Mouse (Mus musculus) midbrain, postnatal 0 days (tissue): ENCODE results near the gene Hal. TPM values are rescaled to one million over a fixed set of nuclear protein-coding genes. Genes with fewer than 3 reads are reported as not detected.

Experiments
- ATAC-seq: fragments of 200-750 bp; cut with Nextera tagmentation; 2 replicates; pipeline ENCODE4 v1.8.0; 2017; ENCODE audit warnings: moderate number of reproducible peaks, mild to moderate bottlenecking, moderate TSS enrichment, moderate library complexity; ENCODE audit not compliant: low FRiP score
- DNase-seq: peaks from one replicate; pipeline ENCODE4 v3.0.0-alpha.2; 2015; ENCODE audit warnings: low spot score
- H3K27ac ChIP-seq: fragments of 300-500 bp; sonication (generic); 2 replicates; pipeline ENCODE4 v1.5.1; 2014; ENCODE audit warnings: low read depth, mild to moderate bottlenecking, low read length, mixed read lengths
- H3K27me3 ChIP-seq: fragments of 300-500 bp; sonication (generic); 2 replicates; pipeline ENCODE4 v1.6.1; 2014; ENCODE audit warnings: low read length, control low read depth, mixed read lengths; ENCODE audit not compliant: insufficient read depth
- H3K36me3 ChIP-seq: fragments of 300-500 bp; sonication (generic); 2 replicates; pipeline ENCODE4 v1.6.1; 2014; ENCODE audit warnings: low read length, control low read depth, mixed read lengths; ENCODE audit not compliant: insufficient read depth
- H3K4me1 ChIP-seq: fragments of 300-500 bp; sonication (generic); 2 replicates; pipeline ENCODE4 v1.6.1; 2014; ENCODE audit warnings: mild to moderate bottlenecking, control low read depth, antibody characterized with exemption, low read length, mixed read lengths; ENCODE audit not compliant: insufficient read depth
- H3K4me2 ChIP-seq: fragments of 300-500 bp; sonication (generic); 2 replicates; pipeline ENCODE4 v1.6.1; 2014; ENCODE audit warnings: low read depth, mild to moderate bottlenecking, low read length, mixed read lengths; ENCODE audit not compliant: poor library complexity, severe bottlenecking
- H3K4me3 ChIP-seq: fragments of 300-500 bp; sonication (generic); 2 replicates; pipeline ENCODE4 v1.5.1; 2014; ENCODE audit warnings: low read depth, mild to moderate bottlenecking, low read length, moderate library complexity
- H3K9ac ChIP-seq: fragments of 300-500 bp; sonication (generic); replicated peaks from 2 replicates; pipeline ENCODE4 v1.6.1; 2014; ENCODE audit warnings: mild to moderate bottlenecking, low read length, moderate library complexity, mixed read lengths; ENCODE audit not compliant: poor library complexity, severe bottlenecking
- H3K9me3 ChIP-seq: fragments of 300-500 bp; sonication (generic); 2 replicates; pipeline ENCODE4 v1.6.1; 2016; ENCODE audit warnings: low read length, control low read depth
- CTCF ChIP-seq: IDR thresholded peaks from 2 replicates; pipeline ENCODE4 v1.5.1; 2016; ENCODE audit warnings: antibody characterized with exemption, mild to moderate bottlenecking
- WGBS: fragments of 180-500 bp; shearing (Covaris S2); extraction: QIAGEN DNeasy Blood & Tissue Kit; methylation state at CpG from one replicate; pipeline ENCODE4 v1.1.7; 2014; 5-methylcytosine and 5-hydroxymethylcytosine counted together
- polyA plus RNA-seq: library from polyadenylated mRNA; unstranded; fragments of >200 nt; fragmentation: Nextera tagmentation; extraction: Ambion mirVana; gene quantifications from 2 replicates; pipeline ENCODE4 v1.2.1, GENCODE M21; 2015
- total RNA-seq: library from RNA; depleted of rRNA; stranded (reverse); fragments of >200 nt; gene quantifications from 2 replicates; pipeline ENCODE4 v1.2.3, GENCODE M21; 2014; rRNA removed

Gene Hal
- total and polyA plus RNA-seq, 2 experiments from 2014 or later, result 0.20 to 0.49 TPM

DNA sequence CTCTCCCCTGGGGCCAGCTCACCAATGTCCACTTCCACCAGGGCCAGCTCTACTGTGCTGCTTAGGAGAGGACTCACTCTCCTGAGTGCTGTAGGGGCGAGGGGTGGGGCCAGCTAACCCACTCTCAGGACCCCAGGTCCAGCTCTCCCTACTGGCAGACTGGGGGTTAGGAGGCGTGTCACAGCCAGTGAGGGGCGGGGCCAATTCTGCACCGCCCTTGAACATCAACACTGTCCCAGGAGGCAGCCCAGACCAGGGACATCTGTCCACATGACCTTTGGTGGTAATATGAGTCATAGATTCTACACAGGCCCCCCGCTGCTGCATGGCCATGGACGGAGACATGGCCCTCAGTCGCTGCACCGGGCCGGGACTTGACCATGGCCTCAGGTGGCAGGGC lies 71.2 kb downstream of the Hal start:
- no peak for DNase-seq
- H3K4me3 ChIP-seq, result no peak overlapping the region
- TF ChIP-seq CTCF, result no peak
- WGBS, result 56% methylated on average over 9 of the region's 9 CpGs
- no peak for ATAC-seq
- no peaks in the 10 kb centered on the region for H3K36me3 ChIP-seq
- no peak overlapping the region for H3K4me2 ChIP-seq
- no peaks in the 10 kb centered on the region for H3K4me1 ChIP-seq
- H3K9me3 ChIP-seq, result no peaks in the 10 kb centered on the region
- H3K27me3 ChIP-seq, result peaks cover 2% of the 10 kb centered on the region; the same call in 1 of the 2 replicates
- H3K27ac ChIP-seq, result no peak overlapping the region
- no peak overlapping the region for H3K9ac ChIP-seq

DNA sequence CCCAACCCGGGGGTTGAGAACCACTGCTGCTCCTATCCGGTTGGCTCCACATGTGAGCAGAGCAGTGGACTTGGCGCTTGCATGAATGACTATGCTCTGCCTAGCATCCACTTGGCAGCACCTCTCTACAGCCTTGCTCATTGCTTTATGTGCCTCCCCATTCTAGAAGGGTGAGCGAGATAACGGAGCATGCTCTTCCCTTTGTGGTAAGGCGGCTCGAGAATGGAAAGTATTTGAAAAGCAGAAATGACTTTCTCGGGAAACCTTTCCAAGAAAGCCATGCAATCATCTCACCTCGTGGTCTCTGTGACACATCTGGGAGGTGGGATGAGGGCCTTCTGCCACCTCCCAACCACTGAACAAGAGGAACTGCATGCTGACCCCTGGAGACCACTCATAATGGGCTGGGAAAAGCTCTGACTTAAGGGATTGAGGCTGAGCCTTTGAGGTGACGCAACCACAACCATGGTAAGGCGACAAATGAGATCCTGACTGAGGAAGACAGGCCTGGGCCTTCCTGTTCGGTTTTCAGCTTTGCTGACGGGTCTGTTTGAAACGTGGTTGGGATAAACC lies 76.0 kb downstream of the Hal start:
- H3K4me1 ChIP-seq, result no peaks in the 10 kb centered on the region
- H3K9me3 ChIP-seq, result no peaks in the 10 kb centered on the region
- no peak overlapping the region for H3K4me3 ChIP-seq
- H3K27me3 ChIP-seq, result no peaks in the 10 kb centered on the region
- ATAC-seq, result no peak
- no peak overlapping the region for H3K4me2 ChIP-seq
- 92% methylated on average over 14 of the region's 14 CpGs for WGBS
- DNase-seq, result no peak
- no peaks in the 10 kb centered on the region for H3K36me3 ChIP-seq
- TF ChIP-seq CTCF, result no peak
- H3K9ac ChIP-seq, result no peak overlapping the region
- H3K27ac ChIP-seq, result no peak overlapping the region

DNA sequence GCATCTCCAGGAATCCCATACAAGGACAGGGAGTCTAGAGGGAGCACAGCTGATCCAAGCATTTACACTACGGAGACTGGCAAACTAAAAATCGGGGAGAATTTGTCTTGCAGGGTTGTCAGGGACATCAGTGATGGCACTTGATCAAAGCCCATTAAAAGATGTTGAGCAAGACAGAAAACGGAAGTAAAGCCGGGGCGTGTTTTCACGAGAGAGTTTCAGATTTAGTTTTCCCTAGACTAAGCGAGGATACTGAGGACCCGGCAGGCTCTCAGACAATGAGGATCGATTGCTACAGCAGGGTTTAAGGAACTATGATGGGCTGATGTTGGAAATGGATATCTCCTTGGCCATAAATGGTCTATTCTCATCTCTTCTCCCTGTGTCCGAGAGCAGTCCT lies 78.5 kb downstream of the Hal start:
- Histone ChIP-seq H3K9me3 (no peaks in the 10 kb centered on the region), H3K9ac (no peak overlapping the region), H3K36me3 (no peaks in the 10 kb centered on the region), H3K27me3 (no peaks in the 10 kb centered on the region), H3K4me2 (no peak overlapping the region), H3K4me3 (no peak overlapping the region), H3K4me1 (no peaks in the 10 kb centered on the region), H3K27ac (no peak overlapping the region)
- no peak for ATAC-seq
- WGBS, result 86% methylated on average over 10 of the region's 10 CpGs
- TF ChIP-seq CTCF, result no peak
- no peak for DNase-seq

GRCm38 (mm10) chr10:93567841-93568566 lies 79.4 kb downstream of the Hal start:
- no peak for TF ChIP-seq CTCF
- WGBS, result 90% methylated on average over 11 of the region's 11 CpGs
- no peaks in the 10 kb centered on the region for H3K9me3 ChIP-seq

DNA sequence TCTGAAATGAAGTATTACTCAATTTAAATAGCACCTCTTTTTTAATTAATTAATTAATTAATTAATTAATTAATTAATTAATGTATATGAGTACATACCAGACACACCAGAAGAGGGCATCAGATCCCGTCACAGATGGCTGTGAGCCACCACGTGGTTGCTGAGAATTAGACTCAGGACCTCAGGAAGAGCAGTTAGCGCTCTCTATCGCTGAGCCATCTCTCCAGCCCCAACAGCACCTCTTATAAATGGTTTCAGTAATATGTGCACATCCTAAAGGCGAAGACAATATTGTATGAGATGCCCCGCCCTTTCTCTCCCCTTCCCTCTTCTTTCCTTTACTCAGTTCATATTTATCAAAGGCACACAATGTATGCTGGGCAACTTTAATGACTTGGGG lies 80.1 kb downstream of the Hal start:
- Histone ChIP-seq H3K4me1 (no peaks in the 10 kb centered on the region), H3K9me3 (no peaks in the 10 kb centered on the region), H3K4me2 (no peak overlapping the region), H3K36me3 (no peaks in the 10 kb centered on the region), H3K27ac (no peak overlapping the region), H3K27me3 (no peaks in the 10 kb centered on the region), H3K4me3 (no peak overlapping the region), H3K9ac (no peak overlapping the region)
- DNase-seq (no peak), ATAC-seq (no peak)
- TF ChIP-seq CTCF, result no peak
- WGBS, result 87% methylated on average over 6 of the region's 6 CpGs

More at GRCm38 (mm10) chr10:93567841-93568566, 79.4 kb downstream of the Hal start:
- no peaks in the 10 kb centered on the region for H3K36me3 ChIP-seq
- no peaks in the 10 kb centered on the region for H3K27me3 ChIP-seq
- no peak overlapping the region for H3K4me3 ChIP-seq
- no peak overlapping the region for H3K27ac ChIP-seq
- no peak overlapping the region for H3K9ac ChIP-seq
- no peaks in the 10 kb centered on the region for H3K4me1 ChIP-seq
- H3K4me2 ChIP-seq, result no peak overlapping the region
- DNase-seq (no peak), ATAC-seq (no peak)

Other genes starting within 250 kb of the Hal start
- gene Elk3, start 177.6 kb upstream of the Hal start, total RNA-seq, result 6.9 and 8.1 TPM in 2 replicates
- gene Elk3, start 177.6 kb upstream of the Hal start, polyA plus RNA-seq, result 6.2 and 6.9 TPM in 2 replicates
- 56.2 and 65.8 TPM in 2 replicates for gene Lta4h, start 35.4 kb upstream of the Hal start, total RNA-seq
- gene Lta4h, start 35.4 kb upstream of the Hal start, polyA plus RNA-seq, result 85.1 and 93.8 TPM in 2 replicates
- gene Amdhd1, start 51.3 kb downstream of the Hal start, total RNA-seq, result not detected in 2 replicates
- 0.07 TPM in 1 of 2 replicates, not detected in the other for gene Amdhd1, start 51.3 kb downstream of the Hal start, polyA plus RNA-seq
- gene Ccdc38, start 51.9 kb downstream of the Hal start, total RNA-seq, result 0.14 and 4.4 TPM in 2 replicates
- 0.52 and 0.66 TPM in 2 replicates for gene Ccdc38, start 51.9 kb downstream of the Hal start, polyA plus RNA-seq
- gene Snrpf, start 100.9 kb downstream of the Hal start, total RNA-seq, result 22.2 and 34.8 TPM in 2 replicates
- gene Snrpf, start 100.9 kb downstream of the Hal start, polyA plus RNA-seq, result 50.5 and 50.7 TPM in 2 replicates
- gene Ntn4, start 151.9 kb downstream of the Hal start, total RNA-seq, result 4.6 and 5.2 TPM in 2 replicates
- 0.50 and 0.64 TPM in 2 replicates for gene Ntn4, start 151.9 kb downstream of the Hal start, polyA plus RNA-seq